Mouse (Mus musculus) liver, embryonic 14.5 days (tissue): Measurements from ENCODE around the gene Fap.

Experiments used
- CTCF ChIP-seq: IDR thresholded peaks from 2 replicates; pipeline ENCODE4 v1.5.1; 2016; ENCODE audit warnings: antibody characterized with exemption, low read depth, control low read depth
- EP300 ChIP-seq: IDR thresholded peaks from 2 replicates; pipeline ENCODE4 v1.6.1; 2016; ENCODE audit warnings: antibody characterized with exemption, low read depth

- TF ChIP-seq EP300 (no peak), CTCF (no peak)
Measured at GRCm38 (mm10) chr2:62603530-62603929, 29.7 kb upstream of the Fap start.
